Mouse (Mus musculus): ENCODE results near the gene Spef1. TPM values are rescaled to one million over a fixed set of nuclear protein-coding genes. Genes with fewer than 3 reads are reported as not detected.

Gene Spef1
- polyA plus RNA-seq, 1 experiment from 2014 or later: 8.0 TPM

- H3K36me3 ChIP-seq: peaks cover 5% of the 10 kb centered on the region; the same call in 1 of the 2 replicates
- no peaks in the 10 kb centered on the region for H3K9me3 ChIP-seq (replicated peaks)
- H3K4me2 ChIP-seq: peak overlapping the region; percentile 98
- under 1% methylated on average over 67 of the region's 67 CpGs for WGBS
- peak overlapping the region; percentile 74 for H3K4me3 ChIP-seq (replicated peaks)
- H3K4me1 ChIP-seq: peaks cover 49% of the 10 kb centered on the region
- H3K27me3 ChIP-seq (replicated peaks): no peaks in the 10 kb centered on the region
- peak overlapping the region; percentile 95 for H3K27ac ChIP-seq (replicated peaks)
- peak overlapping the region; percentile 93 for H3K9ac ChIP-seq (replicated peaks)
- peak; percentile 65 for ATAC-seq (ENCODE audit: low FRiP score)
Observed at GRCm38 (mm10) chr2:131179246-131179886, 7.7 kb downstream of the Spef1 start.

DNA sequence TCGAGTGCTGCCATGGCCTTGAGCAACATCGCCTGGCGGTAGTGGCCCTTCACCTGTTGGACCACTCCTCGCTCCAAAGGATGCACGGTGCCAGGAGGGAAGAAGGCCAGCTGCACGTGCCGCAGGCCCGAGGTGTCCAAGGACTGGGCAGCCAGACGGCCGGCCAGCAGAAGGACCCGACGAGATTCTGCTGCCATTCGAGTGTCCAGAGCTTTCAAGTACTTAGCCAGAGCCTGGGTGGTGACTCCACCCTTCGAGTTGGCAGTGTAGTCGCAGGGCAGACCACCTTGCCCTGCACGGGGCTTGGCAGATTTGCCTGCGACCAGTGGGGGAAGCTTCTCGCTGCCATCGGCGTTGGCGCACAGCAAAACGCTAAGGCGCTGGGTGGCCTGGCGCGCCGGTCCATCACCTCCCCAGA lies 8.2 kb downstream of the Spef1 start:
- Histone ChIP-seq H3K9ac (replicated peaks) (peak overlapping the region; percentile 93), H3K4me1 (peaks cover 54% of the 10 kb centered on the region), H3K36me3 (peaks cover 5% of the 10 kb centered on the region; the same call in 1 of the 2 replicates), H3K9me3 (replicated peaks) (no peaks in the 10 kb centered on the region), H3K27ac (replicated peaks) (peak overlapping the region; percentile 95), H3K27me3 (replicated peaks) (no peaks in the 10 kb centered on the region), H3K4me3 (replicated peaks) (peak overlapping the region; percentile 74), H3K4me2 (peak overlapping the region; percentile 98)
- 17% methylated on average over 26 of the region's 26 CpGs for WGBS
- no peak for ATAC-seq (ENCODE audit: low FRiP score)

DNA sequence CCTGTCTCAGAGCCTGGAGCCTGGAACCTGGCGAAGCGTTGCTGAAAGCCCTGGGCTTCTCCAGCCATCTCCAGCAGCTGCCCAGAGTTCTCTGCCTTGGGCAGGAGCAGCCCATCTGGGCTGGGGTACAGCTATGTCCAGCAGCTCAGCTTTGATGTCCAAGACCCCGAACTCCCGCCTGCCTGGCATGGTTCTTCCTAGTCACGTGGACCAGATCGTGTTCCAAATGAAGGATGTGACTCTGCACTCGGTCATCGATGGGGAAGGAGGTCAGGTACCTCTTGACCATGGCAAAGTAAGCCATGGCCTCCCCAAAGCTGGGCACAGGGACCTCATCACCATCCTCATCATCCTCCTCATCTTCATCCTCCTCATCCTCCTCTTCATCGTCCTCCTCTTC lies 9.2 kb downstream of the Spef1 start:
- Histone ChIP-seq H3K4me1 (peaks cover 59% of the 10 kb centered on the region), H3K27ac (replicated peaks) (0 out of 2 replicates have a peak overlapping the region, but pooled peaks have one; percentile 41), H3K9ac (replicated peaks) (peak overlapping the region; percentile 93; the same call in 1 of the 2 replicates), H3K4me3 (replicated peaks) (peak overlapping the region; percentile 74), H3K27me3 (replicated peaks) (peaks cover 6% of the 10 kb centered on the region), H3K9me3 (replicated peaks) (no peaks in the 10 kb centered on the region), H3K4me2 (peak overlapping the region; percentile 98), H3K36me3 (peaks cover 5% of the 10 kb centered on the region; the same call in 1 of the 2 replicates)
- 84% methylated on average over 9 of the region's 9 CpGs for WGBS
- no peak for ATAC-seq (ENCODE audit: low FRiP score)

- ATAC-seq (ENCODE audit: low FRiP score): no peak
- no peak overlapping the region for H3K9ac ChIP-seq (replicated peaks)
- H3K9me3 ChIP-seq (replicated peaks): no peaks in the 10 kb centered on the region
- H3K4me3 ChIP-seq (replicated peaks): no peak overlapping the region
- peaks cover 5% of the 10 kb centered on the region; the same call in 1 of the 2 replicates for H3K36me3 ChIP-seq
- H3K4me2 ChIP-seq: peak overlapping the region; percentile 98
- H3K27me3 ChIP-seq (replicated peaks): peaks cover 21% of the 10 kb centered on the region
- H3K4me1 ChIP-seq: peaks cover 63% of the 10 kb centered on the region
- no peak overlapping the region for H3K27ac ChIP-seq (replicated peaks)
- WGBS: 57% methylated on average over 5 of the region's 5 CpGs
Observed at GRCm38 (mm10) chr2:131176491-131176890, 10.6 kb downstream of the Spef1 start.

DNA sequence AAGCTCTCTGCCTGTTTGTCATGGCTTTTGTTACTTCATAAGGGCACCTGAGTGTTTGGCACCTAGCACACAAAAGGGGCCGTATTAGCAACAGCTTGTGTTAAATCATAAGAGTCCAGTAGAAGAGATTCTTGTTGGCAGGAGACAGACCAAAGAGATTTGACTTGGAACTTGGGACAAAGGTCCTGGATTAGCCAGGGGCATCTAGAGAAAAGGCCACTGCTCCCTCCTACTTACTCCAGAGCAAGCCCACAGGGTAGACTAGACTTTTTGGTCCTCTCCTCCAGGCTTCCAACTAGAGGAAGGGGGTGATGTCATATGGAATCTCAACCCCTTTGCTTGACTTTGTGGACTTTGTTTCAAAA lies 11.2 kb downstream of the Spef1 start:
- peaks cover 5% of the 10 kb centered on the region; the same call in 1 of the 2 replicates for H3K36me3 ChIP-seq
- peaks cover 68% of the 10 kb centered on the region for H3K4me1 ChIP-seq
- no peaks in the 10 kb centered on the region for H3K9me3 ChIP-seq (replicated peaks)
- no peak overlapping the region for H3K4me2 ChIP-seq
- no peak overlapping the region for H3K27ac ChIP-seq (replicated peaks)
- peaks cover 26% of the 10 kb centered on the region for H3K27me3 ChIP-seq (replicated peaks)
- no peak overlapping the region for H3K4me3 ChIP-seq (replicated peaks)
- 86% methylated on average over 1 of the region's 1 CpGs for WGBS
- ATAC-seq (ENCODE audit: low FRiP score): no peak
- H3K9ac ChIP-seq (replicated peaks): no peak overlapping the region

- no peak overlapping the region for H3K4me3 ChIP-seq (replicated peaks)
- ATAC-seq (ENCODE audit: low FRiP score): no peak
- no peaks in the 10 kb centered on the region for H3K9me3 ChIP-seq (replicated peaks)
- no peak overlapping the region for H3K27ac ChIP-seq (replicated peaks)
- peaks cover 31% of the 10 kb centered on the region for H3K27me3 ChIP-seq (replicated peaks)
- peaks cover 70% of the 10 kb centered on the region for H3K4me1 ChIP-seq
- peaks cover 5% of the 10 kb centered on the region; the same call in 1 of the 2 replicates for H3K36me3 ChIP-seq
- 65% methylated on average over 3 of the region's 3 CpGs for WGBS
- peak overlapping the region; percentile 85; the same call in 1 of the 2 replicates for H3K4me2 ChIP-seq
- H3K9ac ChIP-seq (replicated peaks): no peak overlapping the region
Observed at GRCm38 (mm10) chr2:131175286-131175944, 11.7 kb downstream of the Spef1 start.

DNA sequence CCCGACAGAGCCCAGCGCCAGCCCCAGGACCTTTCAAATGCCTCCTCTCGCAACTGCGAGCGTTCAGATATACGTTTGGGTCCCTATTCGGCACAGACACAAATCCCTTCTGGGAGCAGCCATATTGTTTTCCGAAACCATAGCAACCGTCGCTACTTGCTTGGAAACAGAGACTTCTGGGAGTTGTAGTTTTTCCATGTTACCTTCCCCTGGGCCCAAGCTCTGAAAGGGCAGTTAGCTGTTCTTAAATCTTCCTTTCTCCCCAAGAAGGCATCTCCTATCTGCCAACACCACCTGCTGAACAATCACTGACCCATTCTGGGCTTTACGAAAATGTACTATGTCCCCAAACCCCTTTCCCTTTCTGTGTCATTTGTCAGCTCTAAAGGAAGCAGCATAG lies 12.4 kb downstream of the Spef1 start:
- Histone ChIP-seq H3K4me1 (peaks cover 70% of the 10 kb centered on the region), H3K9ac (replicated peaks) (peak overlapping the region; percentile 47), H3K27ac (replicated peaks) (no peak overlapping the region), H3K36me3 (peaks cover 5% of the 10 kb centered on the region; the same call in 1 of the 2 replicates), H3K4me3 (replicated peaks) (peak overlapping the region; percentile 44), H3K9me3 (replicated peaks) (no peaks in the 10 kb centered on the region), H3K27me3 (replicated peaks) (peaks cover 33% of the 10 kb centered on the region), H3K4me2 (peak overlapping the region; percentile 85)
- peak; percentile 64 for ATAC-seq (ENCODE audit: low FRiP score)
- 6% methylated on average over 11 of the region's 11 CpGs for WGBS

- Histone ChIP-seq H3K4me1 (peaks cover 50% of the 10 kb centered on the region), H3K4me2 (no peak overlapping the region), H3K27ac (replicated peaks) (no peak overlapping the region), H3K36me3 (peaks cover 3% of the 10 kb centered on the region; the same call in 1 of the 2 replicates), H3K27me3 (replicated peaks) (peaks cover 33% of the 10 kb centered on the region), H3K9ac (replicated peaks) (no peak overlapping the region), H3K9me3 (replicated peaks) (no peaks in the 10 kb centered on the region), H3K4me3 (replicated peaks) (no peak overlapping the region)
- 59% methylated on average over 9 of the region's 9 CpGs for WGBS
- no peak for ATAC-seq (ENCODE audit: low FRiP score)
Observed at GRCm38 (mm10) chr2:131172322-131172721, 14.8 kb downstream of the Spef1 start.

DNA sequence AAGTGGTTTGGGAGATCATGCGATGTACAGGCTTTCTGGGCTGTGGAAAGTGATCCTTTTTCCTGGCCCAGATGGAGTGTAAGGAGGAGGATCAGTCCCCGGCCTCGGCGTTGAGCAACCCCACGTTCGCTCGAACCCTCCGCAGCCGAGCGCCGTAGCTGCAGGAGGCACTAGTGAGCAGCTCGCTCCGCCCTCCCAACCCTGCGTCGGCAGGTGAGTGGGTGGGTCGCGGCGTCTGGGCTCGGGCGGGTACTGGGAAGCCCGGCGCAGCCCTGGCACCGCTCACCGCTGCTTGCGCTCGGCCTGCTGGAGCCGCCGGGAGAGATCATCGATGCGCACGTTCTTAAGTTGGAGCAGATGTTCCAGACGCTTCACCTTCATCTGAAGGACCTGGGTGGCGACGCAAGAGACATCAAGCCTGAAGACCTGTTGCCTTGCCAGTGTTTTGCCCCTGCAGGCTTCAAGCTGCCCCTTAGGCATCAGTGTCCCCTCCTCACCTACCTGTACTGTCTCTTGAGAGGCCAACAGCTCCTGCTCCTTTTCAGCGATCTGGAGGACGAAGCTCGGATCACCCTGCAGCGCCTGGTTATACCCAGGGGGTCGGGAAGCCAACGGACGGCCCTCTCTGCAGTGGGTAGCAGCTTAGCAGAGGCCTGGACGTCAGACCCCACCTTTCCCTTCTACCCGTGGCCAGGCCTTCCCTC lies 15.5 kb downstream of the Spef1 start:
- Histone ChIP-seq H3K9me3 (replicated peaks) (no peaks in the 10 kb centered on the region), H3K27me3 (replicated peaks) (peaks cover 33% of the 10 kb centered on the region), H3K9ac (replicated peaks) (no peak overlapping the region), H3K36me3 (no peaks in the 10 kb centered on the region; the same call in 1 of the 2 replicates), H3K4me3 (replicated peaks) (peak overlapping the region; percentile 14), H3K4me1 (peaks cover 42% of the 10 kb centered on the region), H3K27ac (replicated peaks) (no peak overlapping the region), H3K4me2 (peak overlapping the region; percentile 48)
- 10% methylated on average over 43 of the region's 43 CpGs for WGBS
- no peak for ATAC-seq (ENCODE audit: low FRiP score)

DNA sequence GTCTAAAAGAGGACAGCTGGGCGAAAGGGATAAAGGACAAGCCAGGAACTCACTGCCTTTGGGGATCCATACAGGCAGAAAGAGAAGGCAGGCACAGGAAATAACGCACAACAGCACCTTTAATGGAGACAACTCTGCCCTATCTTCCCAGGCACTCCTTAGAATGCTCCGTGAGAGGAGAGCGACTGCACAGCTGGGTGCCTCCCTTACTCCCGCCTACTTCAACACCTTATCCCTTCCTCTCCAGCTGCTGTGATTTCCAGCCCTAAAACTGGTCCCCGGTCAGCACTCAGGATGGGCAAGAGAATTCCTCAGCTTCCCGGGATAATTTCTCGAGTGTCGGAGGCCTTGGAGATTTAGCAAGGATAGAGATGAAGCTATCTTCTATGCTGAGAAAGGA lies 16.1 kb downstream of the Spef1 start:
- Histone ChIP-seq H3K9ac (replicated peaks) (no peak overlapping the region), H3K27me3 (replicated peaks) (peaks cover 33% of the 10 kb centered on the region), H3K27ac (replicated peaks) (no peak overlapping the region), H3K4me1 (peaks cover 36% of the 10 kb centered on the region), H3K9me3 (replicated peaks) (no peaks in the 10 kb centered on the region), H3K4me3 (replicated peaks) (peak overlapping the region; percentile 14; the same call in 1 of the 2 replicates), H3K36me3 (no peaks in the 10 kb centered on the region; the same call in 1 of the 2 replicates), H3K4me2 (peak overlapping the region; percentile 48; the same call in 1 of the 2 replicates)
- ATAC-seq (ENCODE audit: low FRiP score): no peak
- WGBS: 22% methylated on average over 9 of the region's 9 CpGs

GRCm38 (mm10) chr2:131168914-131169313 lies 18.2 kb downstream of the Spef1 start:
- peaks cover 33% of the 10 kb centered on the region for H3K27me3 ChIP-seq (replicated peaks)
- no peak overlapping the region for H3K4me2 ChIP-seq
- H3K36me3 ChIP-seq: no peaks in the 10 kb centered on the region; the same call in 1 of the 2 replicates
- 62% methylated on average over 1 of the region's 1 CpGs for WGBS
- no peak overlapping the region for H3K9ac ChIP-seq (replicated peaks)
- peaks cover 17% of the 10 kb centered on the region for H3K4me1 ChIP-seq
- H3K9me3 ChIP-seq (replicated peaks): no peaks in the 10 kb centered on the region; the same call in 1 of the 2 replicates
- H3K27ac ChIP-seq (replicated peaks): no peak overlapping the region
- no peak overlapping the region for H3K4me3 ChIP-seq (replicated peaks)
- ATAC-seq (ENCODE audit: low FRiP score): no peak

Data from neural tube, embryonic 15.5 days (tissue).